Mouse (Mus musculus): ENCODE data around the gene Pecam1.

GRCm38 (mm10) chr11:106793846-106794245 lies 43.4 kb upstream of the Pecam1 start:
- TF ChIP-seq EP300 (IDR thresholded peaks at IDR 0.05; ENCODE audit: low read depth) (no peak), CTCF (IDR thresholded peaks at IDR 0.05; ENCODE audit: low read depth) (no peak)
